Mouse (Mus musculus) lung, adult 2 months (tissue): ENCODE results near the gene Ssrp1.

Experiments
- CTCF ChIP-seq: fragments of 200-500 bp; IDR thresholded peaks from 2 replicates; pipeline ENCODE4 v1.5.1; 2011; ENCODE audit warnings: mild to moderate bottlenecking, low read length, control low read depth; ENCODE audit not compliant: insufficient read depth
- POLR2A ChIP-seq: fragments of 200-500 bp; IDR thresholded peaks from 2 replicates; pipeline ENCODE4 v1.6.1; 2011; ENCODE audit warnings: low read depth, mild to moderate bottlenecking, control low read depth, low read length, borderline replicate concordance; ENCODE audit errors: extremely low read depth

- TF ChIP-seq CTCF (no peak), POLR2A (no peak)
Measured at GRCm38 (mm10) chr2:84996376-84996775, 40.7 kb upstream of the Ssrp1 start.
